Mouse (Mus musculus) cerebellum, adult 8-10 months (tissue): ENCODE measurements around the gene Spag6.

Experiments used
- DNase-seq: peaks from one replicate; pipeline ENCODE4 v3.0.0; 2022

Gene Spag6

GRCm38 (mm10) chr2:18688708-18689063 is 5.1 kb upstream of the Spag6 start:
- no peak for DNase-seq

- peak; percentile 51 for DNase-seq
Measured at GRCm38 (mm10) chr2:18689064-18689921, 4.5 kb upstream of the Spag6 start.

GRCm38 (mm10) chr2:18690055-18690691 is 3.7 kb upstream of the Spag6 start:
- no peak for DNase-seq

- DNase-seq = no peak
Measured at GRCm38 (mm10) chr2:18690756-18691155, 3.1 kb upstream of the Spag6 start.

GRCm38 (mm10) chr2:18692031-18692430 is 1.8 kb upstream of the Spag6 start:
- DNase-seq = no peak

- DNase-seq = no peak
Measured at GRCm38 (mm10) chr2:18692548-18692947, 1.3 kb upstream of the Spag6 start.

- peak; percentile 39 for DNase-seq
Measured at GRCm38 (mm10) chr2:18693491-18693870, 351 bp upstream of the Spag6 start.

GRCm38 (mm10) chr2:18694611-18694950 is 749 bp downstream of the Spag6 start:
- DNase-seq = no peak

GRCm38 (mm10) chr2:18695163-18695562 is 1.3 kb downstream of the Spag6 start:
- DNase-seq = no peak

- DNase-seq = no peak
Measured at GRCm38 (mm10) chr2:18695629-18696150, 1.9 kb downstream of the Spag6 start.

GRCm38 (mm10) chr2:18697591-18698244 is 3.9 kb downstream of the Spag6 start:
- DNase-seq = no peak

GRCm38 (mm10) chr2:18698663-18699385 is 5.0 kb downstream of the Spag6 start:
- no peak for DNase-seq

- DNase-seq = no peak
Measured at GRCm38 (mm10) chr2:18699401-18699990, 5.7 kb downstream of the Spag6 start.

- DNase-seq = no peak
Measured at GRCm38 (mm10) chr2:18710356-18710755, 16.5 kb downstream of the Spag6 start.

- no peak for DNase-seq
Measured at GRCm38 (mm10) chr2:18713071-18713470, 19.2 kb downstream of the Spag6 start.

- no peak for DNase-seq
Measured at GRCm38 (mm10) chr2:18714337-18714736, 20.5 kb downstream of the Spag6 start.

GRCm38 (mm10) chr2:18718521-18718920 is 24.7 kb downstream of the Spag6 start:
- DNase-seq = no peak

GRCm38 (mm10) chr2:18722208-18722830 is 28.5 kb downstream of the Spag6 start:
- no peak for DNase-seq

GRCm38 (mm10) chr2:18724462-18724861 is 30.6 kb downstream of the Spag6 start:
- DNase-seq = no peak

GRCm38 (mm10) chr2:18725880-18726279 is 32.0 kb downstream of the Spag6 start:
- DNase-seq = no peak

GRCm38 (mm10) chr2:18731718-18732117 is 37.9 kb downstream of the Spag6 start:
- DNase-seq = no peak
